Mouse (Mus musculus): ENCODE measurements around the gene Ercc1. TPM values are rescaled to one million over a fixed set of nuclear protein-coding genes. Genes with fewer than 3 reads are reported as not detected.

Ercc1 gene
- polyA plus RNA-seq, 1 experiment from 2014 or later: 100 TPM

DNA sequence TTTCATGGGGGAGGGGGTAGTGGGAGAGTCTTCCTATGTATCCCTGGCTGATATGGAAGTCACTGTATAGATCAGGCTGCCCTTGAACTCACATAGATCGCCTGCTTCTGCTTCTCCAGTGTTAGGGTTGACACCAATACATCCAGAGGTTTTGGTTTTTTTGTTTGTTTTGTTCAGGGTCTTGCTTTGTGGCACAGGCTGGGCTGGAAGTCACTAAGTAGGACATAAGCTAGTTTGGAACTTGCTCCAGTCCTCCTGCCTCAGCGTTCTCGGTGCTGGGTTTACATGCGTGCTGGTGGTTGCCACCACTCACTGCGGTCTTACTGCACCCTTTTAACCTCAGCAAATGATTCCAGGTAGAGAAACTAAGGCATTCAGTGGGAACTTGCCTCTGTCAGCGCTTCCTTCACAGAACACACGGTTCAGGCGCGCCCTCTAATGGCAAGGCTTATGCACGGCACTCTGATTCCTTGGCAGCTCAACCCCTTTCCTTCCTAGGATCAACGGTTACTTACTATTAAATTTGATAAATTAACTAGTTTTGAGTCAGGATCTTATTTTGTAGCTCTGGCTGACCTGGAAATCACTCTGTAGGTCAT is 1.3 kb upstream of the Ercc1 start:
- Histone ChIP-seq H3K27ac (no peak overlapping the region), H3K4me3 (replicated peaks) (no peak overlapping the region), H3K9me3 (no peaks in the 10 kb centered on the region), H3K4me1 (peaks cover 32% of the 10 kb centered on the region), H3K9ac (no peak overlapping the region), H3K4me2 (peak overlapping the region; percentile 9; the same call in 1 of the 2 replicates), H3K27me3 (peaks cover 20% of the 10 kb centered on the region), H3K36me3 (replicated peaks) (peaks cover 4% of the 10 kb centered on the region)
- 1% methylated on average over 11 of the region's 11 CpGs for WGBS
- no peak for ATAC-seq (ENCODE audit: low FRiP score)

DNA sequence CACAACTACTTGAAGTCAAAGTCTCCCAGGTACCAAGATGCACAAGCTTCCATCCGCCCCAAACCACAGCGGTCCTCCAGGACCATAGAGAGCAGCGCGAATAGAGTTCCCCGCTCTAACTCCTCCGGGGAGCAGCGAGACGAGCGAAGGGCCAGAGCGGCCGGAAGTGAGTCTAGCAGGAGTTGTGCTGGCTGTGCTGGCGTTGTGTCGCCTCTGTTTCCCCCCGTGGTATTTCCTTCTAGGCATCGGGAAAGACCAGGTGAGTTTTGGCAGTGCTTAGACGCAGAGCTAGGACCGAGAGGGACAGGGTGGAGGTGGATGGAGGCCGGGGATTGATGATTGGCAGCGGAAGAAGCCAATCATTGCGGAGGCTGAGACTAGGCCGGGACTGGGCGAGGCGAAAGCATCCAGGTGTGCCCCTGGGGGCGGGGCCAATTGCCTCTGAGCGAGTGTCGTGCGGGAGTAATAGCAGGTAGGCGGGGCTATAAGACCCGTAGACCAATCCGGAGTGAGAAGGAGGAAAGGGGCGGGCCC is 427 bp downstream of the Ercc1 start:
- peak; percentile 95 for ATAC-seq (ENCODE audit: low FRiP score)
- Histone ChIP-seq H3K4me3 (replicated peaks) (peak overlapping the region; percentile 63), H3K9me3 (no peaks in the 10 kb centered on the region), H3K36me3 (replicated peaks) (peaks cover 19% of the 10 kb centered on the region), H3K27me3 (peaks cover 20% of the 10 kb centered on the region), H3K27ac (peak overlapping the region; percentile 83), H3K4me2 (peak overlapping the region; percentile 72), H3K4me1 (peaks cover 32% of the 10 kb centered on the region), H3K9ac (peak overlapping the region; percentile 71)
- under 1% methylated on average over 31 of the region's 31 CpGs for WGBS

DNA sequence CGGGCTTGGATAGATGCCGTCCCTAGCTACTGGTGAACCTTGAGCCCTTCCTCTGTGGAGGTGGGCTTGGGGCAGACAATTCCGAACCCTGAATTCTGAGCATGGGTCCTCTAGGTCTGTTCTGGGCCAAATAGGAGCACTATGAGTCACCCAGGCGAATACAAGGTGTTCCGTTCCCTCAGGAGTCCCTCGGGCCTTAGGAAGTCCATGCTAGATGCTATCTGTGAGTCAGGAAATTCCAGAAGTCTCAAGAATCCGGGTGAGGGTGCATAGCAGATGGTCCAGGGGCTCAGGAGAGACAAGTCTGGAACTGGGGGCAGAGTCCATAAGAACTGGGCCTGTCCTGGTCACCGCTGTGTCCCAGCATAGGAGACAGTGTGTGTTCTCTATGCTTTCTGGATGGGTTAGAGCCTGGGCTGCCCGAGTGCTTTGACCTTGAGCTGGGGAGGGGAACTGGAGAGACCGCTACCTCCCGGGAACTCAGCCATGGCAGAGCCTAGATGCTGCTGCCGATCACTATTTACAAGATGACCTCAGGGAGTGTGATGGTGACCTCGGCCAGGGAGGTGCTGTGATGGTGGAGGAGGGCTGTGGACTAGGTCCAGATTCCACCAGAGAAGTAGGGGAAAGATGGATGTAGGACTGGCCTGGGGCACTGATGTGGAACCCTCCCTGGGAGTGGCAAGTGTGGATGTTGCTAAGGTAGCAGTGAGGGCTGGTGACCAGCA is 4.8 kb downstream of the Ercc1 start:
- H3K9ac ChIP-seq: no peak overlapping the region
- WGBS: 88% methylated on average over 13 of the region's 13 CpGs
- H3K4me1 ChIP-seq: peaks cover 14% of the 10 kb centered on the region
- H3K4me3 ChIP-seq (replicated peaks): no peak overlapping the region
- H3K27me3 ChIP-seq: no peaks in the 10 kb centered on the region
- H3K9me3 ChIP-seq: no peaks in the 10 kb centered on the region
- no peak for ATAC-seq (ENCODE audit: low FRiP score)
- H3K4me2 ChIP-seq: no peak overlapping the region
- H3K27ac ChIP-seq: no peak overlapping the region
- peaks cover 59% of the 10 kb centered on the region for H3K36me3 ChIP-seq (replicated peaks)

DNA sequence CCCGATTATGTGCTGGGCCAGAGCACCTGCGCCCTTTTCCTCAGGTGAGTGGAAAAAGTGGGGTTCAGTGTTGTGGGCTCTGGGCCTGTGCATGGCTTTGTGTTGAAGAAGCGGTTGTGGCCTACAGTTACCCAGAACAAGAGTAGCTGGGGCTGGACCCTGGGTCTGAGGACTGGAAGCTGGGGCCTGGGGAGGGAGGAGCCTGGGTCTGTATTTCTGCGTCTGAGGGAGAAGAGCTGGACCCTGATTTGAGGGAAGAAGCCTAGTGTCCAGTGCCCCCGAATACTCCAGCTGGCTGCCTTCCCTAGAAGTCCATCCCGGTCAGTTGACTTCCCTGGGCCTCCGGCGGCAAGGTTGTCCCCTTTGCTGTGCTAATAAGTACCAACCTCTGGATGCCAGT is 5.6 kb downstream of the Ercc1 start:
- H3K36me3 ChIP-seq (replicated peaks): peaks cover 68% of the 10 kb centered on the region
- H3K4me3 ChIP-seq (replicated peaks): no peak overlapping the region

DNA sequence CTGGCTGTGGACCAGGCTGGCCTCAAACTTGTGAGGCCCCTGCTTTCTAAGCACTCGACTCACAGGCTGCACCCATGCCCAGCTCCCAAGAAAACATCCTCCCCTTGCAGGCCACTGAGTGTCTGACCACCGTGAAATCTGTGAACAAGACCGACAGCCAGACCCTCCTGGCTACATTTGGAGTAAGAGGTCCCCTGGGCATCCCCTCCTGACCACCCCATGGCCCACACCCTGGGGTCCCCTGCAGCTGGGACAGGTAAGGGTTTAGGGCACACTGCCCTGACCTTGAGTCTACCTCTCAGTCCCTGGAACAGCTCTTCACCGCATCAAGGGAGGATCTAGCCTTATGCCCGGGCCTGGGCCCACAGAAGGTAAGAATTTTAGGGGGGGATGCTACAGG is 10.4 kb downstream of the Ercc1 start:
- H3K36me3 ChIP-seq (replicated peaks): peaks cover 71% of the 10 kb centered on the region
- peaks cover 13% of the 10 kb centered on the region for H3K4me1 ChIP-seq
- 89% methylated on average over 5 of the region's 5 CpGs for WGBS
- H3K9me3 ChIP-seq: no peaks in the 10 kb centered on the region
- no peaks in the 10 kb centered on the region for H3K27me3 ChIP-seq
- H3K4me2 ChIP-seq: no peak overlapping the region
- ATAC-seq (ENCODE audit: low FRiP score): no peak
- H3K9ac ChIP-seq: no peak overlapping the region
- H3K4me3 ChIP-seq (replicated peaks): no peak overlapping the region
- no peak overlapping the region for H3K27ac ChIP-seq

More for the DNA sequence above, 5.6 kb downstream of the Ercc1 start:
- Histone ChIP-seq H3K9ac (no peak overlapping the region), H3K27me3 (no peaks in the 10 kb centered on the region), H3K9me3 (no peaks in the 10 kb centered on the region), H3K4me1 (peaks cover 10% of the 10 kb centered on the region), H3K4me2 (no peak overlapping the region), H3K27ac (no peak overlapping the region)
- no peak for ATAC-seq (ENCODE audit: low FRiP score)
- WGBS: 92% methylated on average over 8 of the region's 8 CpGs

DNA sequence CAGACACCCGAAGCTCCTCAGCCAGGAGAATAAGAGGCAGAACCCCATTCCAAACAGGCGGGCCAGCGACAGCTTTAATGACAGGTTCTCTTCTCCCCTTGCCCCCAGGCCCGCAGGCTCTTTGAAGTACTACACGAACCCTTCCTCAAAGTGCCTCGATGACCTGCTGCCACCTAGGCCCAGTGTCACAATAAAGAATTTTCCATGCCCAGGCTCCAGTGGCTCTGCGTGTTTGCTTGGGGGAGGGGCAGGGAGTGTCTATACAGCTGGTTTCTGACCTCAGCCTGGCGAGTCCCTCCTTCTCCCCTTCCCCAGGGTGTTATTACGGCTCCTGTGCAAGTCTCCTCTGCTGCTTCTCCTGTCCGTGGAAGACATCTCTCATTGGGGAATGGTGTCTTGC is 11.7 kb downstream of the Ercc1 start:
- Histone ChIP-seq H3K9me3 (no peaks in the 10 kb centered on the region), H3K9ac (no peak overlapping the region), H3K4me2 (no peak overlapping the region), H3K27me3 (no peaks in the 10 kb centered on the region), H3K4me3 (replicated peaks) (no peak overlapping the region), H3K27ac (no peak overlapping the region), H3K36me3 (replicated peaks) (peaks cover 60% of the 10 kb centered on the region), H3K4me1 (peaks cover 24% of the 10 kb centered on the region)
- 81% methylated on average over 10 of the region's 10 CpGs for WGBS
- ATAC-seq (ENCODE audit: low FRiP score): no peak

DNA sequence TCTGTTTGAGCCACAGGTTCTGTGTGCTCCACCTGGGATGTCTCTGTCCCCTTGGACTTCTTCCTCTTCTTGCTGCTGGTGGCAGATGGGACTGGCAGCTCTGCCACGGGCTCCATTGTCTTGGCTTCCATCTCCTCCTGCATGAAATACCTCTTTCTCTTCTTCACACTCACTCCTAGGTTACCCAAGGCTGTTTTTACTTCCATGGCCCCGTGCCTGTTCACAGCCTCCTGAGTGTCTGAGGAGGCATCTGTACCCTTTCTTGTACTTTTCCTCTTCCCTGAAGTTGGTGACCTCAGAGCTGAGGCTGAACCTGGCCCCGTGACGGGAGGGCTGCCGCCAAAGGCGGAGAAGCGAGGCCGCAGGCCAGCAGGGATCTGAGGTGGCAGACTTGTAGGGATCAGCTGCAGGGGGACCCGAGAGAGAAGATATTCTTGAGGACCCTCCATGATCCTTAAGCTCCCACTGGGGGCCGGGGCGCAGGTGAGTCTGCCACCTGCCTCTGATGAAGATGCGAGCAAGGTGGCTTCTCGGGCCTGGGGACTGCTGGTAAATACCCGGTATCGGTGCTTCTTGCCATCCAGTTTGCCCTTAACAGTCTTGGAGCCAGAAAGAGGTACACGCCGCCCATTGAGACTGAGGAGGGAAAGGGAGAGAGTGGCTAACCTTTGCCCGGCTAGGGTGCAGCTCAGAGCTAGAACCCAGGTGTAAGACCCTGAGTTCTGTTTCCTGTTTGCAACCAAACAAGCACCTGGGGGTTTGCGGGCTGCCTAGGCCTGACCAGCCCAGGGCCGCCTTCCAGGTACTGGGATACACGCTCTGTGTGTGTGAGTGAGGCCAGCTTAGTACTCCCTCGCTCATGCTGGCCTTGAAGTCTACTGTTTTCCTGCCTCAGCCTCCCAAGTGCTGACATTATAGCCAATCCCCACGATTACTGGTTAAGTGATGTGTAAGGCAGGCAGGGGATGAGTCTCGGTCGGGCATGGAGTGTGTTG is 13.1 kb downstream of the Ercc1 start:
- H3K27me3 ChIP-seq: peaks cover 7% of the 10 kb centered on the region
- peak overlapping the region; percentile 73 for H3K9ac ChIP-seq
- H3K4me2 ChIP-seq: peak overlapping the region; percentile 97
- no peak overlapping the region for H3K27ac ChIP-seq
- WGBS: 94% methylated on average over 25 of the region's 25 CpGs
- no peaks in the 10 kb centered on the region for H3K9me3 ChIP-seq
- H3K4me1 ChIP-seq: peaks cover 38% of the 10 kb centered on the region
- H3K36me3 ChIP-seq (replicated peaks): peaks cover 47% of the 10 kb centered on the region
- H3K4me3 ChIP-seq (replicated peaks): peak overlapping the region; percentile 66
- no peak for ATAC-seq (ENCODE audit: low FRiP score)

DNA sequence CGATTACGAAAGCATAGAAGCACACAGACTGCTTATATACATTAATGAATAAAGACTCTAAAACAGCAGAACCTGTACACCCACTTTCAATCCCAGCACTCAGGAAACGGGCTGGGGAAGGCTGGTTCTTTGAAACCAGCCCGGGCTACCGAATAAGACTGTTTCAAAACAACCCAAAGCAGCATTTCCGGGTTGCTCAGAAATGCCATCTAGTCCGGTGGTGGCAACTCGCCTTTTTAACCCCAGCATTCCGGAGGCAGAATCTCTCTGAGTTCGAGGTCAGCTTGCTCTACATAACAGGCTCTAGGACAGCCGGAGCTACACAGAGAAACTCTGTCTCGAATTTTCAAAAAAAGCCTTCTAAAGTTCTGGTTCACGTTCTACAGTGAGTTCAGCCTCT is 14.1 kb downstream of the Ercc1 start:
- Histone ChIP-seq H3K4me1 (peaks cover 40% of the 10 kb centered on the region), H3K4me3 (replicated peaks) (peak overlapping the region; percentile 66), H3K4me2 (peak overlapping the region; percentile 97), H3K9me3 (no peaks in the 10 kb centered on the region), H3K27me3 (peaks cover 15% of the 10 kb centered on the region), H3K27ac (no peak overlapping the region), H3K9ac (peak overlapping the region; percentile 73), H3K36me3 (replicated peaks) (peaks cover 38% of the 10 kb centered on the region)
- 23% methylated on average over 13 of the region's 13 CpGs for WGBS
- ATAC-seq (ENCODE audit: low FRiP score): no peak

DNA sequence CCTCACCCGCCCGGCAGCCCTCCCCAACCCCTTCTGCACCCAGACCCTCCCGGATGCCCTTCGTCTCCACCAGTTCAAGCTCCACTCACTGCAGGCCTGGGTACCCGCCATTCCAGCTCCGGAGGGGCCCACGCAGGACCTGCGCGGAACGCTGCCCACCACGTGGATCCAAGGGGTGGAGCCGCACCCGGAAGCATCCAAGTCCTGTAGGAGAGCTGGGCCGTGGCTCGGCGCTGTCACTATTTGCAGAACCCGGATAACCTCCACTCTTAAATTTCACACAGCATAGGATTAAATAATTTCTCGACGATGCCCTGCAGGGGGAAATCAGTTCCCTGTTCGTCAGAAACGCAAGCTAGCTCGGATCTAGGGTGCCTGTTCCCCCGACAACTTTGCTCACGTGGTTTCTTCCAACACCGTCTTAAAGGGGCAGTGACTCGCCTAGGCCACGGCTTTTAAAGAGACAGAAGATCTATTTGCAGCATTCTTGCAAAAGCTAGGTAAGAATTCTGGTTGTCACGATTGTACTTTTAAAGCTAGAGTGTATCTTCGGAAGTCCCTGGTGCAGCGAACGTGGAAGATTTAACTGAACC is 14.8 kb downstream of the Ercc1 start, which contains the start of the genes Cd3eap and Ppp1r13l:
Gene Cd3eap (minus strand): TSS at position 185 of the 593 bp plus-strand sequence.
Gene Ppp1r13l (plus strand): TSS at position 451 of the 593 bp plus-strand sequence.
- under 1% methylated on average over 31 of the region's 31 CpGs for WGBS
- Histone ChIP-seq H3K9me3 (no peaks in the 10 kb centered on the region), H3K27me3 (peaks cover 16% of the 10 kb centered on the region), H3K36me3 (replicated peaks) (peaks cover 31% of the 10 kb centered on the region), H3K9ac (peak within 1 kb of the TSS; percentile 73), H3K4me2 (peak within 1 kb of the TSS; percentile 97), H3K4me1 (peaks cover 46% of the 10 kb centered on the region), H3K4me3 (replicated peaks) (peak within 1 kb of the TSS; percentile 66), H3K27ac (peak within 1 kb of the TSS; percentile 47; the same call in 1 of the 2 replicates)
- peak; percentile 77 for ATAC-seq (ENCODE audit: low FRiP score)

DNA sequence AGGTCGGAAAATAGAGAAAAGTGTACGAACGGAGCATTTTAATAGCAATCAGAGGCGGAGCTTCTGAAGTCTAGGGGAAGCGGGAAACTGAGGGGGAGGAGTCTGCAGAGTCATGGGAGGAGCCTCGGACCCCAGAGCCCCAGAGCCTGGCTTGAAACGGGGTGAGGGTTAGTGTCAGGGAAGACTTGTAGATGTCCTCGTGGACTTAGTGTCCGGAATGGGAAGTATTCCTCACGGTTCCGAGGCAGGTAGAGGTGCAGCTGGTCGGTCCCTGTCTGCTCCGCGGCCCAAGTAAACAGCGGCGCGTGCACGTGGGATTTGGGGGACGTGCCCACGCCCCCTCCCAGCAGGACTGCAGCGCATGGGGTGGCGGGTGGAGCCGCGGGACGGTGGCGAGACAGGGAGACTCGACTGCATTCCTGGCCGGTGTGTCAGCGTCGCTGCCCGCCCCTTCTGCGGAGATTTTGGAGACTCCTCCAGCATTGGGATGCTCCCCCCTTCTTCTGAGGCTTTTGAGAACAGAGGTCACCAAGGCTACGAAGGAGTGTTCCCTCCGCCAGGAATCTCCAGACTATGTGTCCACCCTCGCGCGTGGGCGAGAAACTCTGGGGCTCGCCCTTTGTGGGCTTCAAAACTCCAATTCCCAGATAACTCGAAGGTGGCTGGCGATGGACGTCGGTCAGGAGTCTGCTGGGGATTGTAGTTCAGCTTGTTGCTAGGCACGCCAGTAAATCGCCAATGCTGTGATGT is 15.5 kb downstream of the Ercc1 start:
- Histone ChIP-seq H3K4me1 (peaks cover 46% of the 10 kb centered on the region), H3K27me3 (peaks cover 16% of the 10 kb centered on the region), H3K9ac (peak overlapping the region; percentile 73), H3K4me3 (replicated peaks) (peak overlapping the region; percentile 66), H3K36me3 (replicated peaks) (peaks cover 25% of the 10 kb centered on the region), H3K9me3 (no peaks in the 10 kb centered on the region), H3K27ac (no peak overlapping the region), H3K4me2 (peak overlapping the region; percentile 97)
- WGBS: under 1% methylated on average over 45 of the region's 45 CpGs
- ATAC-seq (ENCODE audit: low FRiP score): peak; percentile 78

DNA sequence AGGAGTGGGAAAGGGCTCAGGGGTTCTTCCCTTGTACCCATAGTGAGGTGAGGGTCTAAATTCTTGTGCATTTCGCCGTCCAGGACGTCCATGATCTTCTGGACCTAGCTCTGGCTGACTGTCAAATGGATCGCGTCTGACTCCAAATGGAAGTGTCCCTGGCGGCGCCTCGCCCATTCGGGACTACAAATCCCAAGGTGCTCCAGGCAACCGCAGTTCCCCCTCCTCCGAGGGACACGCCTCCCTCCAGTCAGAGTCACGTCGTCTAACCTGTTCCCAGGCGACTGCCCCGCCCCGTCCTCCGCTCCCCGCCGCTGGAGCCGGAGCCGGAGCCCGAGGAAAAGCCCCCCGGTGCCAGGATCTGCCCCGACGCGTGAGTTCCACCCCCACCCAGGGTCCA is 16.4 kb downstream of the Ercc1 start:
- Histone ChIP-seq H3K9me3 (no peaks in the 10 kb centered on the region), H3K4me1 (peaks cover 46% of the 10 kb centered on the region), H3K27me3 (peaks cover 16% of the 10 kb centered on the region), H3K9ac (peak overlapping the region; percentile 73), H3K4me3 (replicated peaks) (peak overlapping the region; percentile 66), H3K4me2 (peak overlapping the region; percentile 97), H3K27ac (no peak overlapping the region), H3K36me3 (replicated peaks) (peaks cover 18% of the 10 kb centered on the region)
- peak; percentile 73 for ATAC-seq (ENCODE audit: low FRiP score)
- WGBS: under 1% methylated on average over 27 of the region's 27 CpGs
